Mouse (Mus musculus) inflammation-experienced regulatory T-cells, adult 16 weeks (primary cell): Measurements from ENCODE around the gene Ly6g6d. TPM values are rescaled to one million over a fixed set of nuclear protein-coding genes. Genes with fewer than 3 reads are reported as not detected.

ENCODE experiments used
- polyA plus RNA-seq: library from polyadenylated mRNA; unstranded; fragments of 100-300 nt; shearing (Covaris generic); gene quantifications from one replicate; pipeline ENCODE4 v1.2.1, GENCODE M21; 2017

The Ly6g6d gene
- polyA plus RNA-seq, 1 experiment from 2014 or later = not detected

Other genes with a start within 250 kb of the Ly6g6d start
- gene Stk19, start 241.1 kb downstream of the Ly6g6d start, polyA plus RNA-seq = 38.5 TPM
- 96.4 TPM for gene Dxo, start 241.0 kb downstream of the Ly6g6d start, polyA plus RNA-seq
- gene Skiv2l, start 227.9 kb downstream of the Ly6g6d start, polyA plus RNA-seq = 169 TPM
- gene Nelfe, start 227.7 kb downstream of the Ly6g6d start, polyA plus RNA-seq = 48.6 TPM
- 1.4 TPM for gene Cfb, start 215.5 kb downstream of the Ly6g6d start, polyA plus RNA-seq
- 0.66 TPM for gene Zbtb12, start 198.6 kb downstream of the Ly6g6d start, polyA plus RNA-seq
- not detected for gene Gm20547, start 196.0 kb downstream of the Ly6g6d start, polyA plus RNA-seq
- 3.3 TPM for gene C2, start 179.8 kb downstream of the Ly6g6d start, polyA plus RNA-seq
- 45.6 TPM for gene Ehmt2, start 179.6 kb downstream of the Ly6g6d start, polyA plus RNA-seq
- not detected for gene Slc44a4, start 163.6 kb downstream of the Ly6g6d start, polyA plus RNA-seq
- gene Neu1, start 146.8 kb downstream of the Ly6g6d start, polyA plus RNA-seq = 107 TPM
- gene Hspa1b, start 118.8 kb downstream of the Ly6g6d start, polyA plus RNA-seq = 15.1 TPM
- gene Gm20481, start 108.2 kb downstream of the Ly6g6d start, polyA plus RNA-seq = not detected
- gene Hspa1a, start 105.9 kb downstream of the Ly6g6d start, polyA plus RNA-seq = 4.3 TPM
- gene Hspa1l, start 105.4 kb downstream of the Ly6g6d start, polyA plus RNA-seq = 0.13 TPM
- 60.3 TPM for gene Lsm2, start 96.2 kb downstream of the Ly6g6d start, polyA plus RNA-seq
- gene Vars, start 77.1 kb downstream of the Ly6g6d start, polyA plus RNA-seq = 276 TPM
- gene Vwa7, start 61.5 kb downstream of the Ly6g6d start, polyA plus RNA-seq = 0.44 TPM
- gene Sapcd1, start 50.0 kb downstream of the Ly6g6d start, polyA plus RNA-seq = 4.4 TPM
- gene Msh5, start 31.3 kb downstream of the Ly6g6d start, polyA plus RNA-seq = 1.5 TPM
- gene Clic1, start 28.1 kb downstream of the Ly6g6d start, polyA plus RNA-seq = 611 TPM
- 2.5 TPM for gene Ddah2, start 19.0 kb downstream of the Ly6g6d start, polyA plus RNA-seq
- gene Ly6g6c, start 12.7 kb downstream of the Ly6g6d start, polyA plus RNA-seq = not detected
- not detected for gene Mpig6b, start 11.9 kb downstream of the Ly6g6d start, polyA plus RNA-seq
- not detected for gene Ly6g6e, start 1.2 kb downstream of the Ly6g6d start, polyA plus RNA-seq
- not detected for gene Ly6g6f, start 7.5 kb upstream of the Ly6g6d start, polyA plus RNA-seq
- 86.4 TPM for gene Abhd16a, start 11.2 kb upstream of the Ly6g6d start, polyA plus RNA-seq
- not detected for gene Ly6g5c, start 30.2 kb upstream of the Ly6g6d start, polyA plus RNA-seq
- gene Ly6g5b, start 37.4 kb upstream of the Ly6g6d start, polyA plus RNA-seq = 2.4 TPM
- gene Gpank1, start 43.4 kb upstream of the Ly6g6d start, polyA plus RNA-seq = 62.3 TPM
- 279 TPM for gene Csnk2b, start 44.0 kb upstream of the Ly6g6d start, polyA plus RNA-seq
- 5.5 TPM for gene D17H6S53E, start 48.3 kb upstream of the Ly6g6d start, polyA plus RNA-seq
- gene Apom, start 54.0 kb upstream of the Ly6g6d start, polyA plus RNA-seq = not detected
- gene Bag6, start 57.1 kb upstream of the Ly6g6d start, polyA plus RNA-seq = 48.9 TPM
- 17.8 TPM for gene Prrc2a, start 86.8 kb upstream of the Ly6g6d start, polyA plus RNA-seq
- gene Aif1, start 98.0 kb upstream of the Ly6g6d start, polyA plus RNA-seq = 7.4 TPM
- 9.5 TPM for gene Lst1, start 110.4 kb upstream of the Ly6g6d start, polyA plus RNA-seq
- 1,703 TPM for gene Ltb, start 116.4 kb upstream of the Ly6g6d start, polyA plus RNA-seq
- gene Tnf, start 123.9 kb upstream of the Ly6g6d start, polyA plus RNA-seq = 46.9 TPM
- 140 TPM for gene Lta, start 127.3 kb upstream of the Ly6g6d start, polyA plus RNA-seq
- 1.6 TPM for gene Gm16181, start 142.8 kb upstream of the Ly6g6d start, polyA plus RNA-seq
- gene Atp6v1g2, start 155.6 kb upstream of the Ly6g6d start, polyA plus RNA-seq = 8.7 TPM
- 23.1 TPM for gene Nfkbil1, start 157.7 kb upstream of the Ly6g6d start, polyA plus RNA-seq
- gene Ddx39b, start 163.7 kb upstream of the Ly6g6d start, polyA plus RNA-seq = 257 TPM
- 7,111 TPM for gene H2-D1, start 184.7 kb upstream of the Ly6g6d start, polyA plus RNA-seq
- 0.34 TPM for gene H2-Q1, start 242.3 kb upstream of the Ly6g6d start, polyA plus RNA-seq